Mouse (Mus musculus): ENCODE results near the gene Vmn2r27.

The Vmn2r27 gene

DNA sequence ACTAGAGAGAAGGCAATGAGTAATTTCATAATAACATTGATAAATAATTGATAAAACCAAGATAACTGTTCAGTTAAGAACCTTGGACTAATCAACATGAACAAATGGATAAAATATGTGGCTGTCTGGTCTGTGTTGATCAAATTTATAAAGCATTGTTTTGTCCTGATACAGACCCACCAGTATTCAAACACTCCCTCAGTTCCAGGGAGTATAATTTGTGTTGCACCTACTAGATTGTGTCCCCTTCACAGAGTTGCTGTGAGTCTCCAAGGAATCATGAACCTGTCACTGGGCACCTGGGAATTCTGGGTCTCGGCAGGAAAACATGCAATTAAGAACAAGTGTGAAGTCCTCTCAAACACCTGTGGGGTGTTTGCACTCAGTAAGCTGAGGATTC is at the start of gene Vmn2r27:
Gene Vmn2r27, minus strand, starts transcription at position 101 of the 400 bp plus-strand sequence.
- DNase-seq (ENCODE audit: low spot score), result no peak

- DNase-seq (ENCODE audit: low spot score), result no peak
Measured at GRCm38 (mm10) chr6:124278291-124278690, 46.6 kb upstream of the Vmn2r27 start.

DNA sequence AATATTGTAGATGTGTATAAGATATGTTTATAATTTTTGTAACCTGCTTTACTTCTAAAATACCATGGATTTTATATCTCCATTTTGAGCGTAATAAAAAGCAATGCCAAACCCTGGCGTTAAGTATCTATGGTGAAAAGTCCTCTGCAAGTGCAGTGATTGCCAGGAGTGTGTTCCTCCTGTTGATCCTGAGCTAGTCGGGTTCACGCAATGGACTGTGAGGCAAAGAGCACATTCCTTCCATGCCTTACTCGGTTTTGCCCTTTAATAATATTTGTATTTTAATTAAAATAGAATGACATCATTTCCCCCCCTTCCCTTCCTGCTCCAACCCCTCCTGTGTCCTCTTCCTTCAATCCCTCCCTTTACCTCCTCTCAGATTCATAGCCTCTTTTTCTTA is 46.0 kb upstream of the Vmn2r27 start:
- DNase-seq (ENCODE audit: low spot score), result no peak

DNA sequence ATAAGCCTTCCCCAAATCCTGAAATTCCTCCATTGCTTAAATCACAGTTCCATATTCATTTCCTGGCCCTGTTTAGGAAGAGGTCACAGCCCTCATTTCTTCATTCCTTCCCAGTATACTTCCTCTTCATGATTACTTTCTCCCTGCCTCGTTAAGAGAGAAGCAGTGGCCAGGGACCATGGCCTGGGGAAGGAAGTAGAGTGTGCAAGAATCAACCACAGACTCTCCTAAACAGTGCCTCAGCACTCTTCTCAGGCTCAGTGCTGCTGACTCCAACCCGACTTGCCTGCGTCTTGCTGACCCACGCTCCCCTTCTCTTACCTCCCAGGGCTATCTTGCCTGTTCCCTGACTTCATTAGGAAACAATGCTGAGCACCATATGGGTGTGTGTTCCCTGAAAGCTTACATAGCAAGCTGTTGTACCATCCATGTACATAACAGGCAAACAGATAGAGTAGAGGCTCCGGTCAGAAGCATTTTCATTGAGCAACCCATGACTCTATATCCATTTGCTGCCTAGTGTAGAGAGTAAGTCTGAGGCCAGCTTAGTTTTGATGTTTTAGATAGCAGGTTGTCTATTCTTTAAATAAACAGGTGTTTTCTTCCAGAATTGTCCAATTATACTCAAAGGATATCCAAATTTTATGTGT is 41.7 kb upstream of the Vmn2r27 start:
- no peak for DNase-seq (ENCODE audit: low spot score)

- peak; percentile 38 for DNase-seq (ENCODE audit: low spot score)
Measured at GRCm38 (mm10) chr6:124262696-124263095, 31.0 kb upstream of the Vmn2r27 start.

DNA sequence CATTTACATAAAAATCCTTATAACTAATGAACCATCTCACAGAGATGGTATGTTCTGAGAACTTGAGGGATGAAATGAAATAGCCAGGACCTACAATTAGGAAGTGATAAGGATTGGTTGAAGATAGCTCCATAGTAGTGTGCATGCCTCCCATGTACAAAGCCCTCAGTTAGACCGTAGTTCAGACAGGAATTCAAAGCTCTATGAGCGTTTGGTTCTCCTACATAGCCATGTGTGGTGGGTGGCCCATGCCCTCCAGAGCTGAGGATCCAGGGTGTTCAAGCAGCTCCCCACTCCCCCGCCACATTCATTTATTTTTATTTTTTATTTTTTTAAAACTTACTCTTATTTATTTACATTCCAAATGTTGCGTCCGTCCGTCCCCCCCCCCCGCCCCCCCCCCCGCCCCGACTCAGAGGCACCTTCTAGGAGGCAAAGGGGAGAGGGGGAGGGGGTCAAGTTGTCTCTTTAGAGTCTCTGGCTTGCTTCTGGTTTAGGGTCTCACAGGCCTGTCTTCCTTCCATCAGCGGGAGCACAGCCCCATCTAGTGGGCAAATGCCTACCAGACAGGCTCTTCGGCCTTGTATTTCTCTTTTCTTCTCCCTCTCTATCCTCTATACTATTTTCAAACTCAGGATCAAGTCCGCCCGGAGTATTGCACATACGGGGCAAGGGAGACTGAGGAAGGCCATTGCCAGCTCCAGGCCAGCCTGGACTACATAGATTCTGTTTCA is 28.7 kb upstream of the Vmn2r27 start:
- DNase-seq (ENCODE audit: low spot score), result peak; percentile 24

GRCm38 (mm10) chr6:124255721-124256470 is 24.2 kb upstream of the Vmn2r27 start:
- DNase-seq (ENCODE audit: low spot score), result no peak

DNA sequence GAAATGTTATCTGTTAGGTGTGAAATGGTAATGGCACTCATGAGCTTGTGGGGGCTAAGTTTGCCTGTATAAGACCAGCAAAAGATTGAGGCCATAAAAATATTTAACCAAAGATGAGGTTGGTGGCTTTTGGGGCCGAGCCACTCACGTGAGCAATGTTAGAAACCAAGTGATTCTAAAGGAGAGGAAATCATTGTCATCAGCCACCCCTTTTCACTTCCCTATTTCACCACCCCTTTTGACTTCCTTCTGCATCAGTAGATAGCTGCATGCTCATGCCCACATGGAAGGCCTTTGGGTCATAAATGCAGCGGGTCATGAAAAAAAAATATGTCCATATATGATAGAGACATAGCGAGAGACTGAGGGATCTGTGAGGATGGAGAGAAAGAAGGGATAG is 29.5 kb downstream of the Vmn2r27 start:
- no peak for DNase-seq (ENCODE audit: low spot score)

DNA sequence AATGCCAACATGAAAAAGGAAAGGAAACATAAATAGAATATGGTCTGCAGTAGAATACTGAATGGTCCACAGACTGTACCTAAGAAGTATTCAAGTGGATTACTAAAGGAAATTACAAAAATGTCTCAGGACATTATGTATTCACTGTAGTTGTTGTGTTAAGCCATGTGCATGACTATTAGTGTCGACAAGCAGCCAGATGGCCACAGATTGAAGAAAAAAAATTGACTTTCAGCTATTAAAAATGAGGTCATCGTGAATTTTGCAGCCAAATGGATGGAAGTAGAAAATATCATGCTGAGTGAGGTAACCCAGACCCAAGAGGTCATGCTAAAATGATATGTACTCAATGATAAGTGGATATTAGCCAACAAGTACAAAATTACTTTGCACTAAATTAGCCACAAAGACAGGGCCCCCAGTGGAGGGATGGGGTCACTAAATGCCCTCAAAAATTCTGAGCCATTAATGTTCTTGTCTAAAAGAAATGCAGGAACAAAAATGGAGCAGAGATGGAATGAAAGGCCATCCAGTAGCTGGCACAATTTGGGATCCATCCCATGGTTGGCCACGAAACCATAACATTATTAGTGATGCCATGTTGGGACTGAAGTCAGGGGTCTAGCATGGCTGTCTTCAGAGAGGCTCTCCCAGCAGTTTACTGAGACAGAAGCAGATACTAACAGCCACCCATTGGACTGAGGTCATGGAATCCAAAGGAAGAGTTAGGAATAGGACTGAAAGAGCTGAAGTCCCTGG is 63.0 kb downstream of the Vmn2r27 start:
- no peak for DNase-seq (ENCODE audit: low spot score)

GRCm38 (mm10) chr6:124166596-124166995 is 65.1 kb downstream of the Vmn2r27 start:
- no peak for DNase-seq (ENCODE audit: low spot score)

DNA sequence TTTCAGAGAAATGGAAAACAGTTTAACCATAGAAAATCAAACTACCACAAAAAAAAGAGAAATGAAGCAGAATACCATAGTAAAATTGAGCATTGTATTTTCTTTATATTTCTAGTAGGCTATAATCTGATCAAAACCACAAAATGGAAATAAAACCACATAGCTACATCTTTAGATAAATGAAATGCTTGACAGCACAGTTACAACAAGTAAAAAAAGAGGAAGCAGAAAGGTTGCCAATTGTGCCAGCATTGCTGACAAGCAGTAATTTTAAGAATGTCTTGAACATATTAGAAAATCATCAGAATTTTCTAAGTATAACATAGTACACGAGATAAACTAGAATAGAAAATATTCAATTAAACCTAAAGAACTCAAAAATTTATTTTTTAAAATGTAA is 81.8 kb downstream of the Vmn2r27 start:
- DNase-seq (ENCODE audit: low spot score), result no peak
